Mouse (Mus musculus) C2C12 (cell line): ENCODE data around the gene Rnf213.

Experiments used
- CEBPB ChIP-seq: IDR thresholded peaks from one replicate; pipeline ENCODE4 v1.6.1; 2011; ENCODE audit warnings: low read depth, mild to moderate bottlenecking, control low read depth, moderate library complexity
- CTCF ChIP-seq: IDR thresholded peaks from one replicate; pipeline ENCODE4 v1.5.1; 2011; ENCODE audit not compliant: control insufficient read depth, insufficient read depth, insufficient read length
- FOSL1 ChIP-seq: IDR thresholded peaks from one replicate; pipeline ENCODE4 v1.8.0; 2011; ENCODE audit warnings: mild to moderate bottlenecking, low read length; ENCODE audit not compliant: poor library complexity, insufficient read depth, severe bottlenecking
- MAX ChIP-seq: IDR thresholded peaks from one replicate; pipeline ENCODE4 v1.6.1; 2011; ENCODE audit warnings: mild to moderate bottlenecking, control low read depth
- MYOD1 ChIP-seq: IDR thresholded peaks from one replicate; pipeline ENCODE4 v1.6.1; 2011; ENCODE audit warnings: low read depth; ENCODE audit not compliant: control insufficient read depth, insufficient read length
- USF1 ChIP-seq: IDR thresholded peaks from one replicate; pipeline ENCODE4 v1.6.1; 2011; ENCODE audit warnings: low read depth, mild to moderate bottlenecking, control low read depth, moderate library complexity

- TF ChIP-seq CTCF (no peak), MAX (no peak), FOSL1 (no peak), USF1 (no peak), MYOD1 (no peak), CEBPB (no peak)
Observed at GRCm38 (mm10) chr11:119386306-119386705, 6.6 kb upstream of the Rnf213 start.
